Mouse (Mus musculus) MEL (cell line): ENCODE data around the gene Galnt17.

ENCODE experiments used
- CHD1 ChIP-seq: IDR thresholded peaks from 2 replicates; pipeline ENCODE4 v1.6.1; 2012; ENCODE audit warnings: low read depth, mild to moderate bottlenecking, inconsistent platforms, low read length, improper control_type of control experiment
- CTCF ChIP-seq, 3 experiments: IDR thresholded peaks in 2 of 3; conservative IDR thresholded peaks in 1 of 3; 2 replicates each; pipeline ENCODE4 v1.5.1; 2011 to 2012; ENCODE audit warnings: low read length in 3 of 3, low read depth in 2 of 3, mild to moderate bottlenecking in 2 of 3, improper control_type of control experiment in 1 of 3, inconsistent platforms in 1 of 3, mixed read lengths in 1 of 3, moderate library complexity in 1 of 3; ENCODE audit not compliant: control insufficient read depth in 1 of 3, insufficient read depth in 1 of 3, poor library complexity in 1 of 3, severe bottlenecking in 1 of 3
- E2F4 ChIP-seq: IDR thresholded peaks from 2 replicates; pipeline ENCODE4 v1.6.1; 2011; ENCODE audit warnings: low read depth, low read length, improper control_type of control experiment, borderline replicate concordance
- HCFC1 ChIP-seq: IDR thresholded peaks from 2 replicates; pipeline ENCODE4 v1.6.1; 2012; ENCODE audit warnings: low read depth, mild to moderate bottlenecking, inconsistent platforms, low read length, improper control_type of control experiment, moderate library complexity
- MAFK ChIP-seq: IDR thresholded peaks from 2 replicates; pipeline ENCODE4 v1.6.1; 2011; ENCODE audit warnings: low read depth, mild to moderate bottlenecking, low read length, improper control_type of control experiment, borderline replicate concordance
- MXI1 ChIP-seq: IDR thresholded peaks from 2 replicates; pipeline ENCODE4 v1.6.1; 2011; ENCODE audit warnings: mild to moderate bottlenecking, low read depth, low read length, improper control_type of control experiment
- ZNF384 ChIP-seq: IDR thresholded peaks from 2 replicates; pipeline ENCODE4 v1.6.1; 2012; ENCODE audit warnings: low read depth, mild to moderate bottlenecking, inconsistent platforms, low read length, improper control_type of control experiment

- TF ChIP-seq HCFC1: no peak
- no peak for TF ChIP-seq E2F4
- TF ChIP-seq ZNF384: no peak
- TF ChIP-seq CTCF (IDR thresholded peaks at IDR 0.05 in 2 of 3, conservative IDR thresholded peaks at IDR 0.05 in 1 of 3; ENCODE audit: control insufficient read depth in 1 of 3, insufficient read depth in 1 of 3, low read depth in 2 of 3, low read length in 3 of 3, poor library complexity in 1 of 3, severe bottlenecking in 1 of 3): no peak
- TF ChIP-seq MAFK: no peak
- no peak for TF ChIP-seq CHD1
- TF ChIP-seq MXI1: no peak
Observed at GRCm38 (mm10) chr5:131229744-131230143, 78.6 kb downstream of the Galnt17 start.
